Mouse (Mus musculus) B cell, adult 62 days (primary cell): ENCODE results near the gene Nkx1-2. TPM values are rescaled to one million over a fixed set of nuclear protein-coding genes. Genes with fewer than 3 reads are reported as not detected.

Experiments used
- total RNA-seq: library from RNA; stranded (reverse); gene quantifications from 4 replicates; pipeline ENCODE4 v1.2.4, GENCODE M21; 2023

Gene Nkx1-2
- not detected in 4 replicates for total RNA-seq

DNA sequence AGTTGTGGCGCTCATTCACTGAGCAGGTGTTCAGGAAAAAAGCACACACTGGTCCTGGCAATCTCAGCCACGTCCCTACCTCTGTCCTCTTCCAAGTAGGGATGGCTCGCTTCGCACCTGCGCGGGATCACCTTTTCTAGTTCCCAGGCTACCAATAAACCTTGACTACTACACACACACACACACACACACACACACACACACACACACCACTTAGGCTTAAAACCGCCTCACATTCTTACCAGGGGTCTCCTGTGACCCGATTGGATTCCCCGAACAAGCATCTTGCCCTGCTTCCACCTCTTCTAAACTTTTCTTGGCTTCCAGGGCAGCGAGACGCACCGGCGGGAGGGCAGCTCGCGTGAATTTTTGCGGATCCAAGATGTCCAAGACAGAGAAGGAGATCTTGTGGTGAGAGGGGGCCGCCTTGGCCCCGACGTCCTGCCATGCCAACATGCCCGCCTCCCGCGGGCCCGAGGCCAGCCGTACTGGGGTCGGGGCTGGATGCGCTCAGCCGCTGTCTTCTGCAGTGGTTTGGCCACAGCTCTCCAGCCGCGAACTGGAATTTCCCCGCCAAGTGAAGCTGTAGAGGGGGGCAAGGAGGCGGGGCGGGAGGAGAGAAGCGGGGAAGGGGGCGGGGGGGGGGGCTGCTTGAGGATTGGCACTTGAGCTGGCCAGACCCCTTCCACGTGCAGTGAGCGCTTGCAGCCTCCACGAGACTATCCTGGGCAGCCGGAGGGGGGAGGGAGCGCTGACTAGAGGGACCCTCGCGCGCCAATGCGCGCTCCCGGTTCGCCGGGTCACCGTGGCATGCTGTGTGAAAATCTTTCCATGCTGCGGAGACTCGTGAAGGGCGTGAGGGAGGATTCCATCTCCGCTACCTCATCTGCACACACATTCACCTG, at the start of gene Nkx1-2:
Gene Nkx1-2 (minus strand): TSS at position 567 of the 905 bp plus-strand sequence.

DNA sequence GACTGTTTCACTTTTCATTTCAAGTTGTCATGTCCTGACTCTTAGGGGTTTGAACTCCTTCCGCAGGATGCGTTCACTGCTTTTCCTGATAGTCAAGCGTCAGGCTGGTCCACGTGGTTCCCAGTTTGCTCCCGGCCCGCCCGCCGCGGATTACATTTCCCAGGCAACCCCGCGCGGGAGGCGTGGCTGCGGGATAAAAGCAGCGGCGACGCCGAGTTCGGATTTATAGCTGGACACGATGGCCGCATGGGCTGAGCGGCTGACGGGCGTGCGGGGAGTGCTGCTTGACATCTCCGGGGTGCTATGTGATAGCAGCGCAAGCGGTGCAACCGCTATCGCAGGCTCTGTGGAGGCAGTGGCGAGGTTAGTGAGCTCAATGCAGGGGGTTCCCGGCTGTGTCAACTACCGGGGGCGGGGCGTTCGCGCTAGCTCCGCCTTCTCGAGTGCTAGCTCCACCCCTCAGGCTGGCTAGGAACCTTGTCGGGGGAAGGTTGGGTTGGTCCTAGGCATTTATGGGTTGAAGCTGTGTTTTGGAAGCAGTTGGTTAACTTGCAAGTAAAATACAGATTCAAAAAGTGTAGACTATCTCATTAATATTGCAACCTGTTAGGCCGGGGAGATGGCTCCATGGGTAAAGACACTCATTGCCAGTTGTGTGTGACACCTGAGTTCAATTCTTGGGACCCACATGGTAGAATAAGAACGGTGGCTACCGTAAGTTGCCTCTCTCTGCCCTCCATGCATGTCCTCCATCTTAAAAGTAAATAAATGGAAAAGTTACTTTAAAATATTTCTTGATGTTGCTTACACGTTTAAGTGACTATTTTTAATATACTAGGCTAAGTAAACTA, 11.3 kb upstream of the Nkx1-2 start, which contains the start of gene Lhpp:
Gene Lhpp (plus strand): TSS at position 171 of the 851 bp plus-strand sequence.

DNA sequence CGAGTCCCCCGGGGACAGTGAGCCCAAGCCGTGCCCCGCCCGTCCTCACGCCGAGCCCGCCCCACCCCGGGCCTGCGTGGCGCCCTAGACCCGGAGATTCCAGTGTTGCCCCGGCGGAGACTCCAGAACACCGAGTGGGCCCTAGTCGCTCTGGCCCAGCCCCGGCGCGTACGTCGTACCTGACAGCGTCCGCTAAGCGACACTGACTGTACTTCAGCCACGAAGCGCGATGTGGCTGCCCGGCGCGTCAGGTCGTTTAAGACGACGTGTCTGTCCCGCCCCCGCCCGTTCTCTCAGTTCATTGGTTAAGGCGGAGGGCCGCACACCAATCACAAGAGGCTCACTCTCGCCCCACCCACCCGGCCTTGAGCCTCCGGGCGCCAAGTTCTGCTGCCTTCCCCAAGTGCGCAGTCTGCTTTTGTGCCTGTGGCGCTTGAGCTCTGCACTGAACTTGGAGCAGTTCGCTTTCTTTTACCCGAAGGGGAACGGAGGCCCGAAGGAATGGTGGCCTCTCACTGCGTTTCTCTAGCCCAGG, 23.3 kb downstream of the Nkx1-2 start, which contains the start of gene Oat:
Gene Oat (minus strand): TSS at position 283 of the 535 bp plus-strand sequence.

Other genes starting within 250 kb of the Nkx1-2 start
- gene Oat, start 23.2 kb downstream of the Nkx1-2 start, total RNA-seq: 98.2 to 110 TPM (median 99.6 TPM) in 4 replicates
- gene Lhpp, start 11.0 kb upstream of the Nkx1-2 start, total RNA-seq: 2.3 to 6.4 TPM (median 4.2 TPM) in 4 replicates
- gene Fam53b, start 214.2 kb upstream of the Nkx1-2 start, total RNA-seq: 69.3 to 75.7 TPM (median 72.1 TPM) in 4 replicates